Mouse (Mus musculus) stomach, postnatal 0 days (tissue): ENCODE measurements around the gene Armcx2. TPM values are rescaled to one million over a fixed set of nuclear protein-coding genes. Genes with fewer than 3 reads are reported as not detected.
"Not testable (repeated sequence)": the region's sequence is repeated elsewhere in the genome, so short reads cannot be mapped to it uniquely, and the experiment has no call there.

Experiments used
- ATAC-seq: fragments of 200-750 bp; cut with Nextera tagmentation; 2 replicates; pipeline ENCODE4 v1.8.0; 2017; ENCODE audit not compliant: low FRiP score, low TSS enrichment
- DNase-seq: peaks from one replicate; pipeline ENCODE4 v3.0.0-alpha.2; 2016; ENCODE audit warnings: low spot score
- H3K27ac ChIP-seq: fragments of 300-500 bp; sonication (generic); replicated peaks from 2 replicates; pipeline ENCODE4 v1.5.1; 2014; ENCODE audit warnings: mild to moderate bottlenecking, control low read depth
- H3K27me3 ChIP-seq: fragments of 300-500 bp; sonication (generic); 2 replicates; pipeline ENCODE4 v1.6.1; 2014; ENCODE audit warnings: low read length; ENCODE audit not compliant: control insufficient read depth, insufficient read depth
- H3K36me3 ChIP-seq: fragments of 300-500 bp; sonication (generic); 2 replicates; pipeline ENCODE4 v1.6.1; 2014; ENCODE audit warnings: low read length, mixed read lengths; ENCODE audit not compliant: control insufficient read depth, insufficient read depth
- H3K4me1 ChIP-seq: fragments of 300-500 bp; sonication (generic); replicated peaks from 2 replicates; pipeline ENCODE4 v1.6.1; 2014; ENCODE audit warnings: antibody characterized with exemption; ENCODE audit not compliant: control insufficient read depth, insufficient read depth
- H3K4me2 ChIP-seq: fragments of 300-500 bp; sonication (generic); replicated peaks from 2 replicates; pipeline ENCODE4 v1.6.1; 2014; ENCODE audit warnings: low read depth, mild to moderate bottlenecking, control low read depth, moderate library complexity
- H3K4me3 ChIP-seq: fragments of 300-500 bp; sonication (generic); 2 replicates; pipeline ENCODE4 v1.5.1; 2014; ENCODE audit warnings: low read depth, low read length, control low read depth
- H3K9ac ChIP-seq: fragments of 300-500 bp; sonication (generic); 2 replicates; pipeline ENCODE4 v1.6.1; 2014; ENCODE audit warnings: mild to moderate bottlenecking, low read length, control low read depth, mixed read lengths
- H3K9me3 ChIP-seq: fragments of 300-500 bp; sonication (generic); 2 replicates; pipeline ENCODE4 v1.6.1; 2016; ENCODE audit warnings: low read length; ENCODE audit not compliant: control insufficient read depth
- CTCF ChIP-seq: IDR thresholded peaks from 2 replicates; pipeline ENCODE4 v1.5.1; 2016; ENCODE audit warnings: antibody characterized with exemption, low read depth, mild to moderate bottlenecking, moderate library complexity
- EP300 ChIP-seq: optimal IDR thresholded peaks from 2 replicates; pipeline ENCODE3; 2016; ENCODE audit warnings: antibody characterized with exemption
- WGBS: fragments of 180-500 bp; shearing (Covaris S2); extraction: QIAGEN DNeasy Blood & Tissue Kit; methylation state at CpG from one replicate; pipeline ENCODE4 v1.1.7; 2014; 5-methylcytosine and 5-hydroxymethylcytosine counted together
- polyA plus RNA-seq: library from polyadenylated mRNA; unstranded; fragments of >200 nt; fragmentation: Nextera tagmentation; extraction: Ambion mirVana; gene quantifications from 2 replicates; pipeline ENCODE4 v1.2.1, GENCODE M21; 2015

Armcx2 gene
- 19.3 and 19.9 TPM in 2 replicates for polyA plus RNA-seq

- DNase-seq: peak; percentile 27
- ATAC-seq: peak; percentile 79; the same call in 1 of the 2 replicates
- Histone ChIP-seq H3K9ac (peak within 1 kb of the TSS; percentile 56), H3K9me3 (no peaks in the 10 kb centered on the region), H3K27me3 (no peaks in the 10 kb centered on the region), H3K4me2 (peak within 1 kb of the TSS; percentile 56), H3K4me3 (peak within 1 kb of the TSS; percentile 48), H3K36me3 (no peaks in the 10 kb centered on the region), H3K27ac (peak within 1 kb of the TSS; percentile 45; the same call in 1 of the 2 replicates), H3K4me1 (no peaks in the 10 kb centered on the region)
- 13% methylated on average over 16 of the region's 16 CpGs for WGBS
- TF ChIP-seq EP300 (no peak), CTCF (no peak)
Observed at GRCm38 (mm10) chrX:134808755-134809224, at the start of gene Armcx2. Gene Armcx2 (minus strand): TSS chrX:134809221.

GRCm38 (mm10) chrX:134849662-134850061, 40.6 kb upstream of the Armcx2 start:
- DNase-seq (no peak), ATAC-seq (no peak)
- WGBS: 69% methylated on average over 3 of the region's 4 CpGs
- Histone ChIP-seq H3K9me3 (no peaks in the 10 kb centered on the region), H3K27me3 (no peaks in the 10 kb centered on the region), H3K4me1 (no peaks in the 10 kb centered on the region), H3K27ac (no peak overlapping the region), H3K36me3 (no peaks in the 10 kb centered on the region), H3K4me3 (no peak overlapping the region), H3K9ac (no peak overlapping the region), H3K4me2 (no peak overlapping the region)
- TF ChIP-seq CTCF: no peak
- no peak for TF ChIP-seq EP300

- H3K27me3 ChIP-seq: no peaks in the 10 kb centered on the region
- H3K9me3 ChIP-seq: no peaks in the 10 kb centered on the region
- no peaks in the 10 kb centered on the region for H3K36me3 ChIP-seq
- no peaks in the 10 kb centered on the region for H3K4me1 ChIP-seq
- no peak overlapping the region for H3K9ac ChIP-seq
- no peak for TF ChIP-seq CTCF
- no peak for TF ChIP-seq EP300
- WGBS: 40% methylated on average over 2 of the region's 2 CpGs
- DNase-seq: no peak
- no peak for ATAC-seq
- H3K27ac ChIP-seq: no peak overlapping the region
- H3K4me2 ChIP-seq: no peak overlapping the region
- H3K4me3 ChIP-seq: no peak overlapping the region
Observed at GRCm38 (mm10) chrX:134844424-134844823, 35.4 kb upstream of the Armcx2 start.

- whole genome bisulfite sequencing: 50% methylated on average over 3 of the region's 3 CpGs
- DNase-seq (peak; percentile 13), ATAC-seq (no peak)
- H3K4me1 ChIP-seq: no peaks in the 10 kb centered on the region
- no peaks in the 10 kb centered on the region for H3K9me3 ChIP-seq
- H3K4me3 ChIP-seq: no peak overlapping the region
- no peak overlapping the region for H3K27ac ChIP-seq
- no peak overlapping the region for H3K4me2 ChIP-seq
- H3K9ac ChIP-seq: no peak overlapping the region
- H3K27me3 ChIP-seq: no peaks in the 10 kb centered on the region
- TF ChIP-seq CTCF (peak; percentile 53; the same call in 1 of the 2 replicates), EP300 (no peak)
- no peaks in the 10 kb centered on the region for H3K36me3 ChIP-seq
Observed at GRCm38 (mm10) chrX:134830508-134830907, 21.5 kb upstream of the Armcx2 start.

- Histone ChIP-seq H3K9ac (peak overlapping the region; percentile 56), H3K36me3 (no peaks in the 10 kb centered on the region), H3K4me1 (no peaks in the 10 kb centered on the region), H3K27ac (peak overlapping the region; percentile 45; the same call in 1 of the 2 replicates), H3K4me3 (peak overlapping the region; percentile 48), H3K4me2 (peak overlapping the region; percentile 56), H3K27me3 (no peaks in the 10 kb centered on the region), H3K9me3 (no peaks in the 10 kb centered on the region)
- peak; percentile 61; the same call in 1 of the 2 replicates for ATAC-seq
- WGBS: 13% methylated on average over 26 of the region's 28 CpGs
- DNase-seq: peak; percentile 29
- TF ChIP-seq CTCF: no peak
- TF ChIP-seq EP300: no peak
Observed at GRCm38 (mm10) chrX:134807833-134808754, 927 bp downstream of the Armcx2 start.

GRCm38 (mm10) chrX:134787728-134788127, 21.3 kb downstream of the Armcx2 start:
- no peak for DNase-seq
- Histone ChIP-seq H3K27me3 (no peaks in the 10 kb centered on the region), H3K4me2 (no peak overlapping the region), H3K4me3 (no peak overlapping the region), H3K9ac (no peak overlapping the region), H3K27ac (no peak overlapping the region), H3K36me3 (no peaks in the 10 kb centered on the region), H3K9me3 (no peaks in the 10 kb centered on the region), H3K4me1 (no peaks in the 10 kb centered on the region)
- 68% methylated on average over 4 of the region's 4 CpGs for WGBS
- TF ChIP-seq CTCF: no peak
- TF ChIP-seq EP300: no peak
- ATAC-seq: no peak

GRCm38 (mm10) chrX:134763428-134764198, 45.4 kb downstream of the Armcx2 start:
- ATAC-seq, H3K27ac ChIP-seq, H3K9ac ChIP-seq, DNase-seq, H3K4me1 ChIP-seq, H3K4me3 ChIP-seq, H3K9me3 ChIP-seq, H3K27me3 ChIP-seq, H3K36me3 ChIP-seq, H3K4me2 ChIP-seq: not testable (repeated sequence)
- 50% methylated on average over 3 of the region's 4 CpGs for WGBS
